12 mouse cellular contexts compared by ENCODE assay signal in the genomic region with DNA sequence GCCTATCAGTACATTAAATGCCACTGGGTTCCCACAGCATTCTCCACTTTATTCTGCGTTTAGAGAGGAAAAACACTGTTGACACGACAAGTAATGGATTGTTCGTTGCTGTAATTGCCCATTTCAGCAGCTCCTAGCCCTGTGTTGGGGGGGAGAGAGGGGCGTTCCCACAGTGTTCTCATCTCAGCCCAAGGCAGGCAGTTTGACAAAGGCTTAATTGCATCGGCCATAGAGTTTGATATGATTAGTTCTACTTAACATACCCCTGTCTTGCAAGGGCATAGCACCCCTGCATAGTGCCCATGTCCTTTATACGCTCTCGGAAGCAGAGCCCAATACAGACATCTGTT.
DNase-seq lines count a peak whose midpoint lies in the region; ATAC-seq and TF ChIP-seq lines count a peak whose summit lies in the region.
"Had no signal": no experiment of that assay in that cellular context is flagged by ENCODE, and none has a peak within 500 bp of the region (broad histone marks: within the 10 kb centered on the region; RNA-seq: fewer than 3 reads in every experiment).

No protein-coding gene starts in this region.

- no peak for DNase-seq in midbrain, postnatal 0 days (ENCODE audit: low spot score)
- DNase-seq in frontal cortex, postnatal 36 days (ENCODE audit: low spot score in 2 of 2): no peak
- no peak for DNase-seq in adrenal gland, adult 8-10 months
- DNase-seq in right cerebral cortex, postnatal 10 days (ENCODE audit: low spot score in 2 of 2): no peak
- DNase-seq: adrenal gland, adult 2 months had no signal

- H3K9ac ChIP-seq in forebrain, embryonic 12.5 days: 0 out of 2 replicates have a peak overlapping the region, but pooled peaks have one; percentile 38
- H3K9ac ChIP-seq in forebrain, embryonic 15.5 days (replicated peaks): peak overlapping the region; percentile 19; the same call in 1 of the 2 replicates
- H3K9ac ChIP-seq in hindbrain, embryonic 16.5 days (ENCODE audit: low read depth, low read length): no peak overlapping the region
- no peak overlapping the region for H3K9ac ChIP-seq in midbrain, postnatal 0 days (replicated peaks; ENCODE audit: low read length, poor library complexity, severe bottlenecking)
- H3K9ac ChIP-seq: limb, embryonic 13.5 days; liver, embryonic 15.5 days; stomach, embryonic 15.5 days had no signal

- peak overlapping the region; percentile 31 for H3K4me2 ChIP-seq in forebrain, embryonic 12.5 days
- peak overlapping the region; percentile 27 for H3K4me2 ChIP-seq in forebrain, embryonic 15.5 days (replicated peaks)
- H3K4me2 ChIP-seq in hindbrain, embryonic 16.5 days (ENCODE audit: low read length): peak overlapping the region; percentile 9
- no peak overlapping the region for H3K4me2 ChIP-seq in midbrain, postnatal 0 days (ENCODE audit: low read depth, low read length, poor library complexity, severe bottlenecking)
- H3K4me2 ChIP-seq: limb, embryonic 13.5 days; liver, embryonic 15.5 days; stomach, embryonic 15.5 days had no signal

- peak overlapping the region; percentile 93 for H3K27ac ChIP-seq in forebrain, embryonic 12.5 days
- peak overlapping the region; percentile 96 for H3K27ac ChIP-seq in forebrain, embryonic 15.5 days (replicated peaks)
- H3K27ac ChIP-seq in hindbrain, embryonic 16.5 days (ENCODE audit: low read depth, low read length): peak overlapping the region; percentile 74
- H3K27ac ChIP-seq in midbrain, postnatal 0 days (ENCODE audit: low read depth, low read length): peak overlapping the region; percentile 65
- H3K27ac ChIP-seq: limb, embryonic 13.5 days; liver, embryonic 15.5 days; stomach, embryonic 15.5 days had no signal

- WGBS in forebrain, embryonic 12.5 days: 17% methylated on average over 7 of the region's 7 CpGs
- under 1% methylated on average over 7 of the region's 7 CpGs for WGBS in forebrain, embryonic 15.5 days
- 16% methylated on average over 7 of the region's 7 CpGs for WGBS in hindbrain, embryonic 16.5 days
- WGBS in midbrain, postnatal 0 days: 17% methylated on average over 7 of the region's 7 CpGs

- TF ChIP-seq CTCF in midbrain, postnatal 0 days (IDR thresholded peaks at IDR 0.05): no peak

- ATAC-seq in forebrain, embryonic 12.5 days (ENCODE audit: low FRiP score): peak; percentile 85
- ATAC-seq in forebrain, embryonic 15.5 days (replicated peaks): peak; percentile 84
- ATAC-seq in hindbrain, embryonic 16.5 days: peak; percentile 74
- ATAC-seq in midbrain, postnatal 0 days (ENCODE audit: low FRiP score): peak; percentile 51
- ATAC-seq: CD4-positive, CD25-positive, alpha-beta regulatory T cell, adult 4 months had no signal

- H3K27me3 ChIP-seq in forebrain, embryonic 12.5 days: peaks cover 3% of the 10 kb centered on the region; the same call in 1 of the 2 replicates
- no peaks in the 10 kb centered on the region for H3K27me3 ChIP-seq in forebrain, embryonic 15.5 days
- H3K27me3 ChIP-seq in hindbrain, embryonic 16.5 days (replicated peaks; ENCODE audit: control insufficient read depth, insufficient read depth, low read length): no peaks in the 10 kb centered on the region
- H3K27me3 ChIP-seq in midbrain, postnatal 0 days (ENCODE audit: insufficient read depth, low read length): no peaks in the 10 kb centered on the region
- H3K27me3 ChIP-seq: limb, embryonic 13.5 days; liver, embryonic 15.5 days; stomach, embryonic 15.5 days had no signal

- no peaks in the 10 kb centered on the region for H3K36me3 ChIP-seq in forebrain, embryonic 12.5 days (replicated peaks)
- H3K36me3 ChIP-seq in forebrain, embryonic 15.5 days: peaks cover 4% of the 10 kb centered on the region; the same call in 1 of the 2 replicates
- no peaks in the 10 kb centered on the region for H3K36me3 ChIP-seq in hindbrain, embryonic 16.5 days (ENCODE audit: control insufficient read depth, insufficient read depth, low read length)
- H3K36me3 ChIP-seq in midbrain, postnatal 0 days (ENCODE audit: insufficient read depth, low read length): peaks cover 8% of the 10 kb centered on the region
- H3K36me3 ChIP-seq: limb, embryonic 13.5 days; liver, embryonic 15.5 days; stomach, embryonic 15.5 days had no signal

- H3K9me3 ChIP-seq in forebrain, embryonic 12.5 days: no peaks in the 10 kb centered on the region
- H3K9me3 ChIP-seq in forebrain, embryonic 15.5 days: no peaks in the 10 kb centered on the region
- no peaks in the 10 kb centered on the region for H3K9me3 ChIP-seq in hindbrain, embryonic 16.5 days (ENCODE audit: control insufficient read depth, low read length)
- H3K9me3 ChIP-seq in midbrain, postnatal 0 days (ENCODE audit: low read length): no peaks in the 10 kb centered on the region
- H3K9me3 ChIP-seq: limb, embryonic 13.5 days; liver, embryonic 15.5 days; stomach, embryonic 15.5 days had no signal

- H3K4me3 ChIP-seq in forebrain, embryonic 12.5 days (replicated peaks): no peak overlapping the region
- H3K4me3 ChIP-seq in forebrain, embryonic 15.5 days: no peak overlapping the region
- H3K4me3 ChIP-seq in hindbrain, embryonic 16.5 days (ENCODE audit: low read length): no peak overlapping the region
- H3K4me3 ChIP-seq in midbrain, postnatal 0 days (ENCODE audit: low read depth, low read length): no peak overlapping the region
- H3K4me3 ChIP-seq: limb, embryonic 13.5 days; liver, embryonic 15.5 days; stomach, embryonic 15.5 days had no signal

- H3K4me1 ChIP-seq in forebrain, embryonic 12.5 days: peaks cover 52% of the 10 kb centered on the region
- peaks cover 63% of the 10 kb centered on the region for H3K4me1 ChIP-seq in forebrain, embryonic 15.5 days
- peaks cover 19% of the 10 kb centered on the region for H3K4me1 ChIP-seq in hindbrain, embryonic 16.5 days (ENCODE audit: control insufficient read depth, insufficient read depth, low read depth, low read length)
- peaks cover 19% of the 10 kb centered on the region for H3K4me1 ChIP-seq in midbrain, postnatal 0 days (ENCODE audit: insufficient read depth, low read length)
- H3K4me1 ChIP-seq: liver, embryonic 15.5 days; stomach, embryonic 15.5 days had no signal

Comparison
In these comparisons a context has a peak if more than half of its experiments do, and no peak if none do; other contexts are left out.
1. H3K9ac ChIP-seq: peak in forebrain, embryonic 12.5 days (single experiment) and forebrain, embryonic 15.5 days (single experiment); none in hindbrain, embryonic 16.5 days (single experiment) and midbrain, postnatal 0 days (single experiment).
2. Peak in every context shown above with its lines, with median percentiles within 50 percentile points of each other: ATAC-seq and H3K27ac ChIP-seq.